Mouse (Mus musculus) WW6 (cell line): ENCODE measurements at regions not wholly inside any gene's neighbourhood (a gene's known extent, or its start where the extent isn't known, plus 50 kb on each side); places are given as distances from the start of the nearest gene placed in this dataset.

Experiments
- DNase-seq: peaks from one replicate; pipeline ENCODE4 v3.0.0-alpha.2; 2013; ENCODE audit warnings: low read depth, low spot score

DNA sequence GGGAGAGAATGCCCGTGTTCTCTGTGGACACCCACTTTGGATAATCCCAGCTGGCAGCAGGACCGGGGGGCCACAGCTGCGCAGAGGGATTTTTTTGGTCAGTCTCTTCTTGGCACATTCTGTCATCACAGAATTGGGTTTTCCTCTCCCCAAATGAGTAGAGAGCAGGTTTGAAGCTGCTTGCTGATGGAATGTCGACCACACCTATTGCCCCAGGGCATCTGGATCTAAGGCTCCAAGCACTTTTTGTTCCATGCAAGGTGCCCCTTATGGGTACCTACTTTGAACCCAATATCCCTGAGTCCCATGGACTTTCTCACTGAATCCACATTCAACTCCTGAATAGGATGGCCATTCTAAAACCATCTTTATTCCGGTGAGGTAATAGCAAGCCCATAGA is 314.3 kb upstream of the Npvf start:
- no peak for DNase-seq

DNA sequence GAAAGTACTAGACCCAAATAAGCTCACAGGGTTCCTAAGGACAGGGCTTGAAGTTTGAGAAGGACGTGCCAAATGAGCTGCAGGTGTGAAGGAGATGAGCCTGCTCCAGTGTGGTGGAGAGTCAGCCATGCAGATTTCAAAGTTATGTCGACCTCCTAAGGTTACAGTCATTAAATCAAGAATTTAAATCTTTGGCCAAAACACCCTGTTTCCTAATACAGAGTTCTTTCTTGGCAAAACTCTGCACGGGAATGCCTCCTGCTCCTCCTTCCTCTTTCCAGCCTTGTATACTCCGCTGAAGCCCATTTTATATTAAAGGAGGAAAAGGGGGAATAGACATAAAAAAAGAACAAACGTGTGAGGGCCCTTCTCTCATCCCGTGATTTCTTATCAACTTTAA is 315.1 kb upstream of the Npvf start:
- no peak for DNase-seq

DNA sequence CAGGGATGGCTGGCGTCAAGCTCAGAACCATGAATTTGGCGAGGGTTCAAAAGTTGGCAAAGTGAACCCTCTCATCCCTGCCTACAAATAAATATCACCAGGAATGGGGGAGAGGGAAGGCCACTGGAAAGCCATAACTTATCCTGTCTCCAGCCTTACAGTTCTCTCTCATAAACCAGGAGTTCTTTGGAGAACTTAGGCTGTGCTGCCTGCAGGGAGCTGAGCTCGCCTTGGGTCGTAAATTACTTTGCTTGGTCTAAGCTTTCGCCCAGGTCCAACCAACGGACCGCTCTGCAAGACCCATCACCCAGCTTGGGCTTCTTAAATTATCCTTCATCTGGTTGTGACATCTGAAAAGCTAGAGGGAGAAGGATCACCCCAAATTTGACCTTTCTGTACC is 315.8 kb upstream of the Npvf start:
- no peak for DNase-seq

DNA sequence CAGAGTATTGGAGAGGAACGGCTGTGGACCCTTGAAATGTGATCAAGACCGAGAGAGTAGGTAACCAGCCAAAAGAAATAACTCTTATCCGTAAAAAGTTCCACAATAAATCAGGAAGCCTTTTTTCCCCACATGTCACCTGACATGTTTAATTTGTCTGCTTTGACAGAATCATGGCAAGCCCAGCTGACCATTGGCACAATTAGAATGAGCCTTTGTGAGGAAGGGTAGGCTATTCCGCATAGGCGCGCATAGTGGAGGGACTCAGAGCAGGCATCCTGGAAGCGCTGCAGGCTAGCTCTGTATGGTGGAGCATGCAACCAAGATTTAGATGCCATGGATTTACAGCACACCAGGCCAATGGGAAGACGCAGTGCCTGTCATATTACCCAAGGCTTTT is 316.5 kb upstream of the Npvf start:
- no peak for DNase-seq

DNA sequence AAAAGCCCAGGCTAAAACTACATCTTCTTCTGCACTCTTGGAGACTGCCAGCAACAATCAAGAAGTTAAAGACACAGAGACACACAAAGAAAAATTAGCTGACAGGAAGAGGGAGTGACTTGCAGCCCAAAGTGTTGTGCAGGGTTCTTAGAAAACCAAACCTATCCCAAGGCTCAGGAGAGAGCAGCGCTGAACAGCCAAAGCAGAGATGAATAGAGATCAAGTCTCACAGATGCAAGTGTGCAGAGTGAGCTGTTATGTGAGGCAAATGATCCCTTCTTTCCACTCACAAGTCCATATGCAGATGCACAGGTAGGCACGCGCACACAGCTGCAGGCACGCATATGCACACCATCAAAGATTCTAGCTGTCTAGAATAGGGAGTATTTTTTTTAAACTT is 318.0 kb upstream of the Npvf start:
- DNase-seq, result no peak

DNA sequence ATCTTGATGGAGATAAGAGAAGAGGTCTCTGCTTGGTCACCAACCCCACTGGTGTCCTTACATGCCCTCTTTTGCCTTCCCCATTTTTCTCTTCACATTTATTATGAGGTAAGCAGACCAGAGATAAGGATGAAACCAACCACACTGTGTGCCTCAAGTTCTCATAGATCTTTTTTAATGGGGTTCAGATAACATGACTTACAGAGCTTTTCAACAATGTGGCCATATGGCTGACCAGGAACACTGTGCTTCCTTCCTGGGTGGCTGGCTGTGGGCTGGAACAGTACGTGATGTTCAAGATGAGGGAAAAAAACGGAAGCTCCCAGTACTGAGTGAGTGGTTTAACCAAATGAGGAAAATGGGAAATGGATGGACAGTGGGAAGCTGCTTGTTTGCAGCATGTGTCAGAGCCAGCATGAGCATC is 319.0 kb upstream of the Npvf start:
- DNase-seq, result no peak

DNA sequence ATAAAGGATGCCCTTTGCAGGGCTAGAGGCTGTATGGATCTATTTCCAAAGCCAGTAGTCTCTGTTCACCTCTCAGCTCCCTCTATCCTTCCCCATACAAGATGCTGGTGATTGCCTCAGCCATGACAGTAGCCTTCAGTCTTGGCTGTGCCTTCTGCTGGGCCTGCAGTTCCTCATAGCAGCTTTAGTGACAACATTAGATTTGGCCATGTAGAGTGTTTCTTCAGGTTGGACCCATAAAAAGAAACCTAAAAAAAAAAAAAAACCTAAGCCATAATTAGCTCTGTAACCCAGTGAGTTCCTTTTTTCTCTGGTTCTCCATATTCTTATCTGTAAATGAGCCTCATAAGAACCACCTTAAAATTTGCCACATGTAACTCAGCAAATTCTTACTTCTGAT is 319.6 kb upstream of the Npvf start:
- no peak for DNase-seq

DNA sequence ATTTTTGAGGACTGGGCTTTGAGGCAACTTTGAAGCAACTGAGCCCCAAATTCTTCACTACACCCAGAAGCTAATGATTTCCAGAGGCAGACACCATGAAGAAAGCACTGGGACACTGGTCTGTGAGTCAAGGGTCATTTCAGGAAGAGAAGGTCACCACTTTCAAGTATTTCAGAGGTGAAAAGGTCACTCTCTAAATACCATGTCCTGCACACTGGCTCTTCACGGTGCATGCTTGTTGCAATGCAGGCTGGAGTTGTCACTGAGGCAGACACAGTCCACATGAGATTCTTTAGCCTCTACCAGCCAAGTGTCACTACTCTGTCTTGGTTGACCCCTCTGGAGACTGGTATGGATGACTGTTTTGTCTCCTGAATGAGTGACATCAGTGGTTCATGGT is 320.7 kb upstream of the Npvf start:
- no peak for DNase-seq

DNA sequence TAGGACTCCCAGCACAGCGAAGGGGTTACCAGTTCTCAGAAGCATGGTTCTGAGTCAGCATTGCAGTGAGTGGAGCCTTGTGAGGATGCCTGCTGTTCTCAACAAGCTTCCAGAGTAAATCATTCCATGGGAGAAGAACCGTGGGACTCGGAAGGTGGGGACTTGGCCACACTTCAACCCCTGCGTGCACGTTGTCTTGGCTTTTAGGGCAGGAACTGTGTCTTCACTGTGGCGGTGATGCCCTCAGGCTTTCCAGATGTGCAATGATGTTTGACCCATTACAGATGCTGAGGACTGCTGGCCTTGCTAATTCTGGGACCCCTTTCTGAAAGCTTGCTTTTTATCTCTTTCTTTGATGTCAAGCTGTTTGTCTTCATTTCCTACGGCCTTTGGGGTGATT is 322.7 kb upstream of the Npvf start:
- DNase-seq, result no peak

DNA sequence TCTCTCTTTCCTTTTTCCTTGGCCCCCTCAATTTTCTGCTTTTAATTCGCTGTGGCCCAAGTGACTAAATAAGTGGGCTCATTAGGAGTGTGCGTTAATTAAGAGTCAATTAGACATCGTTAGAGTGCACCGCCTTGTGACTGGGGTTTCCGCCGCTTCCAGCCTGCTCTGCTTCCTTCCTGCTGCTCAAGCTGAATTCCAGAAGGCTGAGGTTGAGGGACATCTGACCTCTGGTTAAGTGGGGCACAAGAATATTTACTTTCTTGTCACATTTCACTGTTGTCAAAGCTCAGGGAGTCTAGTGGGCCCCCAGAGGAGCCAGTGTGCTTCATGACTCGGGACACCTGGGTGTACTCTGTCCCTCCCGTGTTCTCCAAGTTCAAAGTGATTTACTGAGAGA is 323.1 kb upstream of the Npvf start:
- no peak for DNase-seq

DNA sequence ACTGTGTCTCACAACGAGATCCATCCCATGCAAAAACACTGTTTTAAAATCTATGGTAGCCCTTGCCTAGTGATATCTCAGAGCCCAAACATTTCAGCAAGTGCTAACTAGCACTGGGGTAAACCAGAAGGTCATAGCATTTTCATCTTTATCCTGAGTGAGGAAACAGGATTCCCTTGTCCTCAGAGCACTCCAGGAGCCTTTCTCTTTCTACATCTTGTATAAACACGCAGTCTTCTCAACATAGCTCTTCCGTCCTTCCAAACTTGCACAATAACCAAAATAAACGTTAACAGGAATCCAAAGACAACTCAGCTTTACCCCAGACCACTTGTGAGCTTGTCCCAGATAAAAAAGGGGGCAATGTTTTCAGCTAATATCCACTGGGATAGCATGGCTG is 323.8 kb upstream of the Npvf start:
- DNase-seq, result no peak

DNA sequence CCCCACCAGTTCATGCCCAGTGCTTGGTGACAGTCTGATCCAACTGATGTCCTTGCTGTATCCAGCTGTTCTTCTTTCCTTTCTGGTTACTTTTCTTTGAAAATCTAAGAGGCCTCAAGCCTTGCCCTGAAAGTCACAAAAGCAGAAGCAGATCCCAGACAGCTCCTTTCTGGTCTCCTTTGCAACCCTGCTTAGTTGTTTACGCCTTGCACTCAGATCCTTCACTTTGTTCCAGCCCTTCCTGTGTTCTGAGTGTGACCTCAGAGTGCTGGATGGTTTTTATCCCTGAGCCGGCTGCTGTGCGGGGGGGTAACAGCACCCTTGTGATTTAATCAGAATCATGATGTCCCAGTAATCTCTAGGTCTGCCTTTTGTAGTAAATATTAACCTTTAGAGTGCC is 324.3 kb upstream of the Npvf start:
- DNase-seq, result no peak

DNA sequence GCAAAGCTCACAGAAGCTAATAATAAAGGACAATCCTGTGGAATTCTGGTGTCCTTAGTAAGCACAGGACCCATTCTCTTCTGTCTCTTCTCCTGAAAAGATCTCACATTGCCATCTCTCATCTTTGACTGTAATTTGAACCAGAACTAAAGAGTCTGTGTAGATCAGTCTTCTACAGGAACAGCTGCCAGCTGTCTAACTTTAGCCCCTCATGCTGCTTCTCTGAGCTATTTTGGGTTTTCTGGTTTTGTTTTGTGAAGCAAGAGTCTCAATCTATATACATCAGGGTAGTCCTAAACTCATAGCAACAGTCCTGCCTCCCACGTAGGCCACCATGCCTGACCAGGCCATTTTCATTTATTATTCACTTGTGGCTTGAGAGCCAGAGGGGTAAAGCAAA is 325.5 kb upstream of the Npvf start:
- DNase-seq, result no peak

DNA sequence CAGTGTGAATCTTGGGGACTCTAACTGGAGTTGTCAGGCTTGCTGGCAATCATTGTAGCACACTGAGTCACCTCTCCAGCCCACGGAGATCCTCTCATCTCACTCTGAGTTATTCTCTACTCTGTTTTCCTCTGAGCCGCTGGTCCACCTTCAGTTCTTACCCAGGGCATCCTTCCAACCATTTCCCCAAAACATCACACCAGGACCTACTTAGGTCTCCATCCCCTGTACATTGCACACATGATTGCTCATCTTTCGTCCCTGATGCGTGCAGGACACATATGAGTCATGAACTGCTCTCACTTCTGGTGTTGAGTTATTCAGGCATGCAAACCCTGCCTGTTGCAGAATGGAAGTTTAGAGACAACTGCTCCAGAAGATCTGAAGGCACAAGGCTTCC is 326.1 kb upstream of the Npvf start:
- no peak for DNase-seq

DNA sequence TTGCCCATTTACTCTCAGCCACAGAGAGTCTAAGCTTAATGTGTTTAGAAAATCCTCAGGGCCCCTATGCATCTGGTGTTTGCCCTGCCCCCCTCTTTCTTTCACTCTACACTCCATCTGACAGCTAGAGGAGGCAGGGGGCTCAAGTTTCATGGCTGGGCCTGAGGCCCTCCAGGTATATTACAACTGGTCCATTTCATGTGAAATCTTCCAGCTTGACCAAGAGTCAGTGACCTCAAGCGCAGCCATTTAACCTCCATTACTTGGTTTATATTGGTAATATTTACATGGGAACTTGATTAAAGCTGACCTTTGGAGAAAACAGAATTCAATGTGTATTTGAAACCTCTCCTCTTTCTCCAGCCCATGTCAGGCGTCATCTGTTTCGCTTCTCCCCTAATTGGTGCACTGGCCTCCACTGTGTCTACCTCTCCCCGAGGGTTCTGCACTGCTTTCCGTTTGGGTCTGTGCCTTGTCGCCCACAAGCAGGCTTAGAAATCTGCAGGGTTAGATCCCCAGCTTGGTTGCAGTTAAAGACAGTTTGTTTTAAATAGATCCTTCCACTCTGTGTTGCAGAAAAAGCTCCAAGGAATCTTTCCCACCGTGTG is 327.6 kb upstream of the Npvf start:
- no peak for DNase-seq

DNA sequence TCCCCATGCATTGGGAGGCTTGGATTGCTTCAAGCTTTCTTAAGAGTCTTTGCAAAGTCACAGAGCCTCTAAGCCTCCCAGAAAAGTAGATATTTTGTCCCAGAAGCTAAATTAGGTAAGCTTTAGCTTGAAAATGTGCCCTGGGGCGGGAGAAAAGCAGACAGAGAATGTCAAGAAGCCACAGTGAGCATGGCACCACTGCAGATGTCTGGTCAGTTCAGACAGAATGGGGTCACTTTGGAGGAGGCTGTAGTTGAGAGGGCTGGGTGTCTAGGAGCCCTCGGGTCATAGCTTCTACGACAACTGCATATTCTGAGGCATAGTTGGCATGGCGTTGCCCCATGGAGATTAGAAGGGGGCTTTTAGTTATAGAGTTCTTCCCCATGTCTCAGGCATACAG is 328.6 kb upstream of the Npvf start:
- no peak for DNase-seq

DNA sequence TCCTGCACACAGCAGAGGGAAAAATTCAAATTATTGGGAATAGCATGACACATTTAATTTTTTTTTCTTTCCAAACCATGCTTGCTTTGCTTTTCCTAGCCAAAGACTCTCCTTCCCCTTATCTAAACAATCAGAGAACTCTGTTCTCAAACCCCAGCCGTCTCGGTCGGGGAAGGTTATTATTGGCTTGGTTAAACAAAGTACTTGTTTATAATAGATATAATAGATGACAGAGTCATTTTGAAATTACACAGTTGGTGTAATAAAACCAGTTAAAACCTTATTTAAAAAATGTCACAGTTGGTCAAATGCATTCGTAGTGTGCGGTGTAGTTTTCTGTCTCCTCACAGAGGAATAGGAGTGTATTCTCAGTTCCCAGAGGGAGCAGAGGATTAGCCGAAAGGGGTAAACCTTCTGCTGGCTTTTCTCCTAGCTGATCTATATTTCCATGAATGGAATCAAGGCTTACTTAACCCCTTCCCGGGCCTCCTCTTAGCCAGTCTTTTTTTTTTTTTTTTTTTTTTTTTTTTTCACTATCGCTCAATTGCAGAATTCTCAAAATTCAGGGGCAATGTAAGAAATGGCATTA is 329.4 kb upstream of the Npvf start:
- DNase-seq, result no peak

DNA sequence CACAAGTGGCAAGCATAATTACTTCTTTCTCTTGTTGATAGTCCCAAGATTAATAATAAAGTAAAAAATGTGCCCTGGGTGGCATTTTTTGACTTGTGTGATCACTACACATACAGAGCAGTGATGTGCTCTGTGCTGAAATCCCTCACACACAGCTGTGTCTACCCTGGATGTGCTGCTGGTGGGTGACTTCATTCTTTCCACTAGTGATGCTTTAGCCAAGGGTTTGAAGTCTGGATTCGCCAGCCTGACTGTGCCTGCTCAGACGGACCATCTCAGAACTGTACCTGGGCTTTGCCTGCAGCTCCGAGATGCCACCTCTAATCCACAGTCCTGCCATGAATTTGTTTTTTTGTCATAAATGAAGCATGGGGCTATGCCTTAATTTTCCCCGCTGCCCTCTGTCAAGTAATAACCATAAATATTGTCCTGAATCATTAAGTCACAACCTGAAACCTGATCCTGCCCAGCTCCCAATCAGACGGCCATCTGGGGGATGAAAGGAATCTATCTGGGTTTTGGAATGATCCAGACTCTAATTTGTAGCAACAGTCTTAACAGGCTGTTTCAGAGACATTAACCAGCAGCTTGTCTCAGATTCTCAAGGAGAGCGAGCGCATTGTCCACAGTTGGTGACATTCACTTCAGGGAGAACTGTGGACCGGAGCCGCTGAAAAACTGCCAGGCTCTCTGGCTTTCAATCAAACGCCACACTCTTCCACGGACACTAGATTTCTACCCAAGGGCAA is 330.1 kb upstream of the Npvf start:
- DNase-seq, result no peak

DNA sequence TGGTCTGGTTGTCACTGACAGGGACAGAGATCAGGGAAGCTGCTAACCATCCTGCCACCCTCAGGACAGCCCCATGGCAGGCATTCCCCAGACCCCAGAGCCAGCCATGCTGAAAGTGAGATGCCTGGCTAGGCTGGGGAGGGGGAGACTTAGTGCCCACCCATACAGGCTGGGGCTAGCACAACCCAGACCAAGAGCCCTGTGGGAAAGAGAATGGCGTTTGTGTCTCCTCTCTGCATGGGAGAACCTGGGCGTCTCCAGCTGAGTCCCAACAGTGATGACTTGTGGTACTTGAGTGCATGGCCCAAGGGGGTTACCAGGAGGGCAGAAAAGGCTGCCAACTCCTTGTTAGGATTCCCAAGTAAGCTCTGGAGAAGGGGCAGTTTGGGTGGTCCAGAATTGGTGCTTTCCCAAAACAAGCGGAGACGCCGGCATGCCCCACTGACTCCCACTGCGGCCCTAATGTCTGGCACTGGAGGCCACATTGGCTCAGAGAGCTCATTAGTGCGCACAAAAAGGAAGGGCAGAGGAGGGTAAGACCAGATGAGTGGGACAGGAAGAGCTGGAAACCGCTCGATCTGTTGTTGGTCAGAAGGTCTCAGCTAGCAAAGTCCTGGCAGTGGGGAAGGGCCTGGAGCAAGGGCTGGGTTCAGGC is 332.2 kb upstream of the Npvf start:
- no peak for DNase-seq

DNA sequence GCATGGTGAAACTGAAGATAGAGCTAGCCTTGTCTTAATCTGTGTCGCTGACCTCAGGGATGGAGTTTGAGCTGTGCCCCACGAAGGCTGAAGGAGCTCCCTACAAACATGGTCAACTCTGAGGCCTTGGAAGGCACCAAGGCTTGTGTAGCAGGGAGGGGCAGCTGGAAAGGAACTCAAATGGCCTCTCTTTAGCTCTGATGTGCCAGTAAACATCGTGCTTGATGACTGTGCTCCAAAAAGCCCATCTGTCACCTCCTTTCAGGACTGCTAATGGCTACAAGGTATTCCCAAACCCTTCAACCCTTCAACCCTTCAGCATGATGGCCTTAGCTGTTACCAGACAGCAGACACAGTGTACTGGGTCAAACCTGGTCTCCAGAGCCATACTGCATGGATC is 334.3 kb upstream of the Npvf start:
- no peak for DNase-seq

DNA sequence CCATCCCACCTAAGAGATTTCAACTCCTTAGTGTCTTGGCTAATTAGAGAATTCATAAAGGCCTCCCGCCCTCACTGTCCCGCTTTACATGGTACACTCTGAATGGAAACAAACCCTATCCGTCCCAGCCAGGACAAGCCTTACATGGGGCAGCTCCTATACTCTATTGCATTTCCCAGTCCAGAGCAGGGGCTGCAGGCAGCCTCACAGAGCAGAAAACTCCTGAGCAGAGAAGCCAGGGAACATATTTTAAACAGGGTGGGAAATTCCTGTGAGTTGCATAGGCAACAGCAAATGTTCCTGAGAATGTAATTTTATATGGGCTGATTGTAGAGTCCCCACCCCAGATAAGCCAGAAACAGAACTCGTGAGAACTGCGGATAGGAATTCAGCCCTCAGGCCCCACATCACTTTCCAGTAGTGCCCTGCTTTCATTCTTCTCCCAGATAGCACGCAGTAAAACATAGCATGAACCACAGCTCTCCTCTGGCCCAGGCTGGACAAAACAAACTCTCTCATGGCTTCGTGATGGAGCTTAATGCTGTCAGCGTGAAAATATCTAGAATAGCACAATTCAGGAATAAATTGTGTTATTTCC is 337.4 kb upstream of the Npvf start:
- DNase-seq, result no peak

DNA sequence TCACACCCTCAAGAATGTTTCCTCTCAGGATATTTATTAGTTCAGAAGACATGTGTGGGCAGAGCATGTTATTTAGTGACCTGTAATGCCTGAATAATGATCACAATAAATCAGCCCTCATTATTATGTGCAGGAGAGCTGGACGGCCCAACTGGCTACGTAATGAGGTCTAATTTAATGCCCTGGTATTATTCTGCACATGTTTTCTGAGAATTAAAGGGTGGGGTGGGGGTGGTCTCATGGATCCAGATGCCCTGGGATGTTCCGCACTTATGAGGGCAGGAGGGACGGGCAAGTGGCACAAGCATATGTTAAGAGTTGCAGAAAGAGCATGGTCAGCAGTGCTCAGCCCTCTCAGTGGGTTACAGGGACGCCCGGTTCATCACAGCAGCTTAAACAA is 339.7 kb upstream of the Npvf start:
- DNase-seq, result no peak

DNA sequence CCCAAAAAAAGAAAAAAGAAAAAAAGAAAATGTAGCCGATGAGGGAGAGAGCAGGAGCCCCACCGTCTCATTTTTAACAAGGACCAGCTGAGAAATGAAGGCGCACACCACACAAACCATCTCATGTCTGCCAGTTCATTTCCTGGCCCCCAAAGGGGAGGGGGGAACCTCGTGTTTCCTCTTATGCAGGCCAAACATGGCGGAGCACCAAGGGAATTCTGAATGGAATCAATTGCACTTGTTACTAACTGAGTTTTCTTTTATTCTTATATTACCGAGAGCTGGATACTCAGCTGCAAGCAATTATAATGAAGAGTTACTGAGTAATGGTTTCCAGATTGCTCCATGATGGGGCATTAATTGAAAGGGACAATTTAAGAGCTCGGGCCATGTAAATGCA is 348.5 kb upstream of the Npvf start:
- no peak for DNase-seq
